Mouse (Mus musculus) lung, postnatal 0 days (tissue): ENCODE measurements around the gene Nkain2.
"Not testable (repeated sequence)": the region's sequence is repeated elsewhere in the genome, so short reads cannot be mapped to it uniquely, and the experiment has no call there.

ENCODE experiments used
- CTCF ChIP-seq: IDR thresholded peaks from 2 replicates; pipeline ENCODE4 v1.5.1; 2016; ENCODE audit warnings: antibody characterized with exemption, mild to moderate bottlenecking
- EP300 ChIP-seq: IDR thresholded peaks from 2 replicates; pipeline ENCODE4 v1.6.1; 2016; ENCODE audit warnings: antibody characterized with exemption, mild to moderate bottlenecking, control low read depth

GRCm38 (mm10) chr10:31920901-31921300 lies 969.4 kb downstream of the Nkain2 start:
- not testable (repeated sequence) for TF ChIP-seq CTCF, EP300
